Mouse (Mus musculus) adipocyte (in vitro differentiated cells): Measurements from ENCODE around the gene Ugdh.
A peak's percentile ranks its signal among the peaks of the same experiment; 100 is the strongest.

Experiments used
- DNase-seq: peaks from one replicate; pipeline ENCODE4 v3.0.0-alpha.2; 2016; ENCODE audit warnings: low spot score

Ugdh gene

GRCm38 (mm10) chr5:65429441-65429840, 6.3 kb downstream of the Ugdh start:
- DNase-seq = no peak

- no peak for DNase-seq
Measured at GRCm38 (mm10) chr5:65428321-65428720, 7.4 kb downstream of the Ugdh start.

GRCm38 (mm10) chr5:65425251-65425650, 10.5 kb downstream of the Ugdh start:
- DNase-seq = no peak

GRCm38 (mm10) chr5:65424215-65424614, 11.5 kb downstream of the Ugdh start:
- DNase-seq = no peak

- DNase-seq = no peak
Measured at GRCm38 (mm10) chr5:65422803-65423202, 12.9 kb downstream of the Ugdh start.

GRCm38 (mm10) chr5:65420822-65421221, 14.9 kb downstream of the Ugdh start:
- DNase-seq = no peak

- DNase-seq = no peak
Measured at GRCm38 (mm10) chr5:65419136-65419535, 16.6 kb downstream of the Ugdh start.

- DNase-seq = no peak
Measured at GRCm38 (mm10) chr5:65415653-65416458, 19.9 kb downstream of the Ugdh start.

GRCm38 (mm10) chr5:65407989-65408388, 27.8 kb downstream of the Ugdh start:
- DNase-seq = no peak

GRCm38 (mm10) chr5:65401251-65401994, 34.3 kb downstream of the Ugdh start:
- peak; percentile 91 for DNase-seq

GRCm38 (mm10) chr5:65394425-65394824, 41.3 kb downstream of the Ugdh start:
- DNase-seq = no peak

- no peak for DNase-seq
Measured at GRCm38 (mm10) chr5:65391753-65392152, 44.0 kb downstream of the Ugdh start.

GRCm38 (mm10) chr5:65390648-65391644, 44.8 kb downstream of the Ugdh start, which contains the start of the genes Rpl9 and Lias:
Rpl9 (minus strand) TSS chr5:65391444.
Lias (plus strand) TSS chr5:65391497.
- peak; percentile 96 for DNase-seq

- peak; percentile 33 for DNase-seq
Measured at GRCm38 (mm10) chr5:65387008-65387867, 48.5 kb downstream of the Ugdh start.

GRCm38 (mm10) chr5:65385704-65386103, 50.0 kb downstream of the Ugdh start:
- no peak for DNase-seq

- DNase-seq = peak; percentile 66
Measured at GRCm38 (mm10) chr5:65374746-65375145, 61.0 kb downstream of the Ugdh start.

GRCm38 (mm10) chr5:65371551-65371950, 64.2 kb downstream of the Ugdh start:
- DNase-seq = no peak

GRCm38 (mm10) chr5:65367837-65368236, 67.9 kb downstream of the Ugdh start:
- DNase-seq = no peak
